Mouse (Mus musculus): ENCODE data around the gene Tifab.

Gene Tifab

GRCm38 (mm10) chr13:56135231-56136052 is 43.2 kb downstream of the Tifab start:
- peak; percentile 92 for DNase-seq

- DNase-seq: peak; percentile 30
These were observed 44.0 kb downstream of the Tifab start for GRCm38 (mm10) chr13:56134631-56135181.

- no peak for DNase-seq
These were observed 44.7 kb downstream of the Tifab start for GRCm38 (mm10) chr13:56134031-56134430.

- no peak for DNase-seq
These were observed 45.7 kb downstream of the Tifab start for GRCm38 (mm10) chr13:56132941-56133340.

GRCm38 (mm10) chr13:56132326-56132936 is 46.3 kb downstream of the Tifab start:
- no peak for DNase-seq

- no peak for DNase-seq
These were observed 48.1 kb downstream of the Tifab start for GRCm38 (mm10) chr13:56130544-56130943.

- DNase-seq: no peak
These were observed 49.1 kb downstream of the Tifab start for GRCm38 (mm10) chr13:56129578-56129977.

GRCm38 (mm10) chr13:56129014-56129413 is 49.7 kb downstream of the Tifab start:
- DNase-seq: no peak

- no peak for DNase-seq
These were observed 53.1 kb downstream of the Tifab start for GRCm38 (mm10) chr13:56125632-56126031.
